Mouse (Mus musculus) retina, postnatal 7 days (tissue): ENCODE data around the gene Tns3.
"Not testable (repeated sequence)": the region's sequence is repeated elsewhere in the genome, so short reads cannot be mapped to it uniquely, and the experiment has no call there.

Experiments used
- DNase-seq: peaks from one replicate; pipeline ENCODE4 v3.0.0-alpha.2; 2012; ENCODE audit warnings: low read depth, low spot score

Gene Tns3

DNA sequence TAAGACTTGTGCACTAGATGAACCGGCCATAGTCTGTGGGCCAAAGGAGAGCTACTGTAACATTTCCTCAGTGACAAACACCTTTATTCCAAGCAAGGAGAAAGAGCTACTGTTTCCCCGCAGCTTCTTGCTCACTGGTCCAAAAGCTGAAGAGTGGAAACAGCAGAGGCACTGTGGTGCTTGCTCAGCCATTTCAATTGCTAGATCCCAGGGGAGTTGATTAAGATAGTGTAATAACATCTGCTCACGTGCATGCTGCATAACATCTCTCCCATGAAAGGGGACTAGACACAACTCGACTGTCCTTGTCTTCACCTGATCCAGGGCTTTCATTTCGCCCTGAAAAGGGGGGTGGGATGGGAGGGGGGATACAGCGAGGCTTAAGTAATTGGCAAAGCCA lies 41.7 kb downstream of the Tns3 start:
- DNase-seq: no peak

DNA sequence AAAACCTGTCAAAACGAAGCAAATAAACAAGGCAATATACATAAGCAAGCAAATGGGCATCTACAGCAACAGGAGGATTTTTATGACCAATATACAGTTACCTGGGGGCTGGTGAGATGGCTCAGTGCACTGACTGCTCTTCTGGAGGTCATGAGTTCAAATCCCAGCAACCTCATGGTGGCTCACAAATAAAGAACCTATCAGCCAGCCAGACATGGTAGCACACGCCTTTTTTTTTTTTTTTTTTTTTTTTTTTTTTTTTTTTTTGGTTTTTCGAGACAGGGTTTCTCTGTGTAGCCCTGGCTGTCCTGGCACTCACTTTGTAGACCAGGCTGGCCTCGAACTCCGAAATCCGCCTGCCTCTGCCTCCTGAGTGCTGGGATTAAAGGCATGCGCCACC lies 45.2 kb downstream of the Tns3 start:
- not testable (repeated sequence) for DNase-seq

DNA sequence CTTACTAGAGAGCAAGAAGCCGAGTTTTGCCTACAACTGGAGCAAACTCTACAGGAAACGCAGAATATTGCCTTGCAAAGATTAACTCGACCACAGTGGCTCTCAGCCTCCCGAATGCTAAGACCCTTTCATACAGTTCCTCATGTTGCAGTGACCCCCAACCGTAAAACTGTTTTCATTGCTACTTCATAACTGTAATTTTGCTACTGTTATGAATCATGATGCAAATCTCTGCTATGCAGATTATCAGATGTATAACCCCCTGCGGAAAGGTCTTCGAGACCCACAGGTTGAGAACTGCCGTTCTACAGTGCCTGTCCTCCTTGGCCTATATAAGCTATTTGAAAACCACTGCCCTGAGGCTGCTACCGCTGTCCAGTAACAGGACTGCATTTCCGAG lies 46.0 kb downstream of the Tns3 start:
- DNase-seq: no peak

DNA sequence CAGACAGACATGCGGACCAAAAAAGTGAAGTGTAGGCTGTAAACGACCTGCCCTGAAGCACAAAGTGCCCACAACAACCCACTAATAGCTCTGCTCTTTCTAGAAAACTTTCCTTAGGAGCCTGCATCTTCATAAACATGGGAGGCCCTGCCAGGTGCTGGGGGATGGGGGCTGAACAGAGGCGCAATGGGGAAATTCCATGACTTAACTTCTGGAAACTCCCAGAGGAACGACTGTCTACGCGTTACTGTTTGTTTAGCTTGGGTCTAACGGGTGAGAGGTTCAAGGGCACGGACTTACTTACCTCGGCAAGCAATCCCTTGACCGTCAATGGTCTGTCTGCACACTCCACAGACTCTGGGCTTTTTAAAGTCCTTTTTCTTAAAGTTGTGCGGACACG lies 48.9 kb downstream of the Tns3 start:
- DNase-seq: no peak

DNA sequence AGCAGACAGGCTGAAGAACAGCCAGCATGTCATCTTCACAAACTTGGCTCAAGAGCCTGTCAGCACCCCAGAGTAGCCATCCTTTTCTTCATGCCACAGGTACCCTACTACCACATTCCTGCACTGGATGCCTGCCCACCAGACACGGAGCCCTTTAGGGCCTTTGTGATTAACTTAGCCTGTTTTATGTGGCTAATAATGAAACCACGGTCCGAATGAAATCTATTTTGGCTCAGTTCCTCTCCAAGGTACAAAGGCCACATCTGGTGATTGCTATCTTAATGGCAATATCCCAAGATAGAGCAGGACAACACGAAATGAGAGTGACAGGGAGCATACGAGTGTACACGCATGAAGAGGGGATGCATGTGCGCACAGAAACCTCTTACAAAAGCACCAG lies 53.9 kb downstream of the Tns3 start:
- no peak for DNase-seq

DNA sequence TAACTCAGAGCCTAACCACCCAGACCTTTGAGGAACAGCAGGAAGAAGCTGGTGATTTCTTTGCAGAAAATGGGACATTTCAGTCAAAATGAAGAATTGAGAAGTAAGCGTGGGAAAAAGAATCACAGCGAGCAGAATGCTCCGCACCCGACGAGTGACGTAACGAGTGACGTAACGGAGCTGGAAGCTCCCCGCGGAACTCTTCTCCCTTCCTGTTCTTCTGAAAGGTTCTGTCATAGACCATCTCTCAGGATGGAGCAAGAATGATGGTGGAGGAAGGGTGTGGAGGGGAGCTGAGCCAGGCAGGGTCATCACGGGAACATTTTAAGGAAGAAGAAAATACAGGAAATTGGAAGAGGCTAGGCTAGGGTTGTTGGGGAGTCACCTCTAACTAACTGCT lies 54.5 kb downstream of the Tns3 start:
- no peak for DNase-seq

DNA sequence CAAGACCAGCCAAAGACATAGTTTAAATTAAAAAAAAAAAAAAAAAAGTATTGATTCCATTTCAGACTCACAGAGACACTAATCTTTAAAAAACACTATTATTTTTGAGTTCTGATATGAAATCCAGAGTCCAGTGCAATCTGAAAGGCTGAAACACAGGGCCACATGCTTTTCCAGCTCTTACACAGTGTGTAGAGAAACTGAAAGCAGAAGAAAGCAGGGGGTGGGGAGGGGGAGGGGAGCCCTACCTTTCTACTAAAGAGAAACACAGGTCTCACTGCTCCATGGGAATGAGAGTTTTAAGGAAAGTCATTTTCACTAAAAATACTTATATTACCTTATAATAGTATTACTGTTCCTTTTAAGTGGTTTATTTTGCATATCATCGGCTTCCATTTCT lies 57.2 kb downstream of the Tns3 start:
- no peak for DNase-seq

DNA sequence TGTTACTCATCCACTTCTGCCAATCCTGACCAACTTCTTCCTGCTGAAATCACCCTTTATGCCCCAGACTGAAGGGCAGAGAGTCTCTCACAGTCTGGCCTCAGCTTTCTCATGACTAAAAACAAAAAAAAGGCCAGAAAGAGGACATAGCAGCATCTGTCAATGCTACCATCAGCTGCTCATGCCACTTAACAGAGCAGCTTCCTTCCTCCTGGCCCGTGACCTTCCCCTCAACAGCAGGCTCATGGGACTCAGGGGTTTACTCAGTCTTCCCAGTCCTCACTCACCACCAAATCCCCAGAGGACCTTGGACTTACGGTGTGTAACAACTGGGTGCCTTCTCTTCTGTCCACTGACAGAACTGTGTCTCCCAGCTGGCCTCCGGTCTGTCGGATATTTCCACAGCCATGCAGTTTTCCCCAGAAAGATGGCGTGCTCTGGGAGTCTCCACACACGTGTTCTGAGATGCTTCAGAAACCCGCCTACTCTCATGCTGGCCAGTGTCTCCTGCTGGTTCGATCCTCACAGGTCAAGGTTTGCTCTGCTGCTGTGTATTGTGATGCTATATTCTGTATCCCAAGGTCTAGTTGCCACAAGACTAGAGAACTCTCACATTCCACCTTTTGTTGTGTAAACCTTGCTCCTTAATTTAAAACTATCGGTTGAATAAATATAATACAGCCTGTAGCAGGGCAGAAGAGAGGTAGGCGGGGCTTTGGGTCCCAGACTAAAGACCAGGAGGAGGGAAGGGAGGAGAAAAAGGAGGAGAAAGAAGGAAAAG lies 59.4 kb downstream of the Tns3 start:
- DNase-seq: no peak

DNA sequence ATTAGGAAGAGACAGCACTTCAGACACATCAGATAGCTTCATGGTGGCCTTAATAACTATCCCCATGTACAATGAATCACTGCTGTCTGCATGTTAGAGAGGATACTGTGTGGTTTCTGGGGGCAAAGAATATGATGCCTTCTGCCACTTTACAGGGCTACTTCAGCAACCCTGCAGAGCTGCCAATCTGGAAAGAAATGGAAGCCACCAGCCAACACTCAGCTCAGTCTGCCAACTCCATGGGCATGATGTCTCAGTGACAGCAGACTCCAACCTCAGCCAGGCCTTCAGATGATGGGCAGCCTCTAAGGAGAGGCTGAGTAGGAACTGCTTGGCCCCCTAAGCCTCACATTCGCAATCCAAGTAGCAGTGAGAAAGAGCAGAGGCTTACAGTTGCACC lies 61.7 kb downstream of the Tns3 start:
- no peak for DNase-seq

DNA sequence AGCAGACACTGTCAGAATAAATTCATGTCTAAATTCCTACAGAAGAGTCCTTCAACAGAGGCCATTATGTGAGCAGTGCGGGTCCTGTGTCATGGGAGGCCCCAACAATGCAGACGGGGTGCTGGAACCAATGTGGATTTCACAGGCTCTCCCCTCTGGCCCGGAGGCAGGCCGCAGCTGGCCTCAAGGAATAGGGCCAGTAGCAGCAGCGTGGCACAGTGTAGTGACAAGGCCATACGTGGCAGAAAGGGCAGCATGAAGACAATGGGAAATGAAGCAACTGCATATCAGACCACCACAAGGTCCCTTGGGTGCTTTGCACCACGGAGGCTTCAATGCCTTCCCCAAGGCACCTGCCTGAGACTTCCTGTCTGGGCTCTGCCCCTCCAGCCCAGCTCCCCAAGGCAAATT lies 62.9 kb downstream of the Tns3 start:
- no peak for DNase-seq

DNA sequence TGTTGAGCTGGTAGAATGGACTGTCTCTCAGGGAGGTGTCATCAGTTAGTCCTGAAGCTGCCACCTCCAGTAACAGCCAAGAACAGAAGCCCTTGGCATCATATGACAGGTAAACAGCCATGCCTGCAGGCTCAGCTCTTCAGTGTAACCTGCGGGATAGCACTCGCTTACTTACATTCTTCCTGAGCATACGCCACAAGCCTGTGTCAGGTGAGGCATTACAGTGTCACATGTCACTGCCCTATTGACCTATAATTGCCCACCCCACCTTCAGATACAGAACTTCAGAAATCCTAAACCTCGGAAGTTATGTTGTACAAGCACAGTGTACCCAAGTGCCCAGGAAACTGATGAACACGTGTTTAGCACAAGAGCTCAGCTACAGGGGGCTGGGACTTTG lies 68.7 kb downstream of the Tns3 start:
- DNase-seq: no peak

DNA sequence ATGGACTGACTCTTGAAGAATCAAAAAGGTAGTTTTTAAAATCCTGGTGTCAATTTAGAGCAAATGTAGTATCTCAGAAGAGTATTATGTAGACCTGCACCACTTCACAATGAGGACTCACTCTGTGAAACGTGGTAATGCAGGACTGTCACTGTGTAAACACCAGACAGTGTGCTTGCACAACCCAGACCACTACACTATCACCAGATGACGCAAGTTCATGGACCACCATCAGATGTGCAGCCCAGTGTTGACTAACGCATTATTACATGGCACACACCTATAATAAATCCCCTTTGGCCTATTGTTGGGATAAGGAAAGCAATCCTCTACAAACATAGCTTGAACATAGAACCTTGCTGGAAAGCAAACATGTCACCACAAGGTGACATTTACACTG lies 71.2 kb downstream of the Tns3 start:
- DNase-seq: no peak

DNA sequence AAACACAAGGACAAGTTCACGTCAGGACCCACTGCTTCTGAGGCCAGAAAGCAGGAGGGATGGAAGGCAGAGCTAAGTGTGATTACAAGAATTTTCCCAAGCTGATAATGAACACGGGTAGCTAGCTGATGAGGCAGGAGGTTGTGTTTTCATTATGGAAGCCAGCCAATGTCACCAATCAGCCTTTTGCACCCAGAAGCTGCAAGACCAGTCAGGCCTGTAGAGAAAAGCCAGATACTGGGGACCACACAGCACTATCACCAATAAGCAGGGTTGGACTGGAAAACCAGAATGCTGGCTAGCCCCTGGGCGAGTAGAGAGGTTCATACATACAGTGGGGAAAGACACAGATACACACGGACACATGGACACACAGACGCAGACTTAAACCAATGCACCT lies 73.1 kb downstream of the Tns3 start:
- DNase-seq: no peak

DNA sequence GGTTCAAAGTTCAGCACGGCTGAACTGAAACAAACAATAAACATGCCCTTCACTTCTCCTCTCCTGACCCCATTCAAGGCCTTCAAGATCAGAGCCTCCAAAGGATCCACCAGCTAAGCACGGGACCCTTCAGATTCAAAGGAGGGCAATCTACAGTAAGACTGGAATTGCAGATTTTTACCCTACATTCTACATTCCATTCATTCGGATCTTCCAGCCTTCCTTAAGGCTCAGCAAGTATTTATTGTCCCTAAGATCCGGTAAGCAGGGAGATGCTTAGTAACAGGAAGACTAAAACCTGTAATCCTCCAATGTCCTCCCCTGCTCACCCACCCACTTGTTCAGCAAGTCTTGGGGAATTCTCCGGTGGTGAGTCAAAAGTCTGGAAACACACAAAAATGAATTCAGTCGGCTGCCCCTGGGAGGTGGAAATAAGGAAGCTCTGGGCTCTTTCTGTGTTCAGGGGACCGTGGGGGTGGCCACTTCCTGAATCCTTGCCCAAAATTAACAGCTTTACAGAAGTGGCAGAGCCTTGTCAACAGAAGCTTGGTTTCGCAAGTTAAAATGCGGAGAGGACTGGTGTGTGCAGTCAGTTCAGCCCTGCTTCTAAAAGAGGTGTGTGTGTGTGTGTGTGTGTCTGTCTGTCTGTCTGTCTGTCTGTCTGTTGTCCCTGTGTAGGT lies 75.0 kb downstream of the Tns3 start:
- no peak for DNase-seq

DNA sequence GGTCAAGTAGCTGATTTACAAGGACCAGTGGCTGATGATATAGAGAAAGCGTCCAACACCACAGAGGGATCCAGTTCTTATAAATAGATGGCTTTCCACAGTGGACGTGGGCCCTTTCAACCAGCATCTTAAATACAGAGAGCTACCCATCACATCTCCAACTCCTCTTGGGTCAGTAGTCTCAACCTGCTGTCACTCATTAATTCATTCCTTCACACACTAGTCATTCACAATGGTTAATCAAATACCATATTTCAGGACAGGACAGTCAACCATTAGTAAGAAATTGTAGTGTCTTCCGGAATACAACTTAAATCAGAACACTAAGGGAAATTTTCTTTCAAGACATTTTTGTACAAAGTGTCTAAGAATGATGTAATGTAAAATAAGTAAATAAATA lies 76.4 kb downstream of the Tns3 start:
- no peak for DNase-seq

DNA sequence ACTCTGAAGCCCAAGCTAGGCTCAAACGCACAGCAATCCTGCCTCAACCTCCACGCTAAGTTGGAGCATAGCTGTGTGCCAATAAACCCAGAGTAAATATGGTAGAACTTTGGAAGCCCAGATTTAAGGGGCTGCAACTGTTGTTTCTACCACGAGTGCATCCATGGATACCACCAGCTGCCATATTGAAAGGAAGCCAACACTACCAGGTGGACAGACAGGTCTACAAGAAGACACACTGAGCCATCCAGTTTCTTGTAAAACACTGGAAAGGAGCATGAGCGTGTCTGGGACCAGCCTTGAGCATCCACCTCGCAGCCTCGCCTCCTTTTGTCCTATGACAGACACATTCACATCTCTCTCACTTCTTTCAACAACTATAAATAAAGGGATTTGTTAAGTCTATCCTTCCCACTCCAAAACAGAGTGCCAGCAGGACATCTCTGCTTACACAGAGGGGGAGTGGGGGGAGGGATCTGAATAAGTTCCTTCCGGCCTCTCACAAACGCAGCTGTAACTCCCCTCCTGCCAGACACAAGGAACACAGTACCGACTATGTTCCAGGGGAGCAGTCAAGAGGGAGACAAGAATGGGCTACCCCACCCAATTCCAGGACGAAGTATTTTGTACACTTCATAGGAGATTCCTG lies 77.2 kb downstream of the Tns3 start:
- no peak for DNase-seq

DNA sequence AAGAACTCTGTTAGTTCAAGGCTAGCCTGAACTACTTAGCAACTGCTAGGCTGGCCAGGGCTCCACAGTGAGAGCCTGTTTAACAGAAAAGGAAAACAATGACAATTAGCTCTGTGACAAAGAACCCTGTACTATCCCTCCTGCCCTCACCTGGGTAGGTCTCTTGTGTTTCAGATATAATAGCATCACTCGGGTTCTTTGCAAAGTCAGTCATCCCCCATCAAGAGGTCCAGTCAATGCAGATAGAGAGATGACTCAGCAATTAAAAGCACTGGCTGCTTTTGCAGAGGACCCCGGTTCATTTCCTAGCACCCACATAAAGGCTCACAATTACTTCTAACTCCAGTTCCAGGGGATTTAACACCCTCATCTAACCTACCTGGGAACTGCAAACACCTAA lies 78.0 kb downstream of the Tns3 start:
- DNase-seq: no peak

DNA sequence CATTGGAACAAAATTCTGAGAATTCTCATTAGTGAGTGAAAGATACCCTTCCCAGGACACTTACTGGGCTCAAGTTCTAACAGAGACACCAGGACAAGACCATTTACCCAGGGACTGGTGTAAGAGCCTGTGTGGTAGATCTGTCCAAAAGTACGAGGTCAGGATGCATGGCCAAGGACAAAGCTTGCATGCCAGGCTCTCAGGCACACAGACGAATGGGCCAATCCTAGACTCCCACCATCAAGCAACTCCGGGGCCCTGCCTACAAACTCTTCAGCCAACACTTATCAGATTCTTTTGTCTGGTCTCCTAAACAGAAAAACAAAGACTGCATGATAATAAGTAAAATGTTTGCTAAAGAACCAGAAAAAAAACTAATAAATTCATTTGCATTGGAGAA lies 78.6 kb downstream of the Tns3 start:
- no peak for DNase-seq

DNA sequence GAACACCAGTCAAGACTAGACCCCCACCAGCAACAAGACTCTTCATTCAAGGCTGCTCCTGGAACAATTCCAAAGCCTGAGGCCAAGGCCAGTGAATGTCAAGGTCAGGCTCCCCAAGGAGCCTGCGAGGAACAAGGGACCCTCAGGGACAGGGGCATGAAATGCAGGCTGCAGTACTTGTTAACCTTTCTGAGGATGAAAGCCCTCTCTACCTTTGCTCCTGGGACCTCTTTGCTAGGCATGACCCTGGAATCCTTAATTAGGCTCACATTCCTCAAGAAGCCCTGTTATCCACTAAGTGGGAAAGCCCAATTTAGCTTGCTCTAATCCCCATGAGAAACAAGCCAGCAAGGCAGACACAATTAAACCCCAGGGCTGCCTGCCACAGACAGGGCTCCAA lies 79.4 kb downstream of the Tns3 start:
- DNase-seq: no peak

DNA sequence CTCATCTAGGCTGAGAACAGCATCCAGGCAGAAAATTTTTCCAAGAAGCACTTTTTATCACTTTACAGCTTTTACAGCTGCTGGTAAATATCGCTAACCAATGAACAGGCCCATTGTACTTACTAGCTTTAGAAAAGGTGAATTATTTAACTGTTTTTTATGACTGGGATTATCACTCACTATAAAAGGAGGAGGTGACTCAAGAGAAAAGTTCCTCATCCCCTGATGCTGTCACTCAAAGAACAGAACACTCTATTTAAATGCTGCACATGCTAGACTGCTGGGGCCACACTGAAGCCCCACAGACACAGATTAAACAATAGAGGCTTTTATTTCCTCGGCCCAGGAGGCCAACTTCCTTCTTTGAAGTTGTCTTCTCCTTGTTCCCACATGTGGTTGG lies 80.0 kb downstream of the Tns3 start:
- no peak for DNase-seq

DNA sequence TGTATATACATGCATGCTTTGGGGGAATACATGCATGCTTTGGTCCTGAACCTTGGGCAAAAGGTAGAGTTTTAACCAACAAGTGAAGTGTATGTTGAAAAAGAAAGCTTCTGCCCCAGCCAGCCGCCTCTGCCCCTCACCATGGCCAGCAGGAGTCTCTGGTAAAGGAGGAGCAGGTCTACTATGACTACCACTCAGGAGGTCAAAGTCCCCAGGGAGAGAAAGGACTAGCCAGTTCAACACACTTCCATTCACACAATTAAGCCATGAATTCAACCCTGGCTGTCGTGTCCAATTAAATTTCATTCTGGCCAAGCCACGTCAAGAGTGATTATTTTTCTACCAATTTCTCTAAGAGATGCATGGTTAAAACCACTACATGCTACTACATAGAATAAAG lies 81.2 kb downstream of the Tns3 start:
- no peak for DNase-seq

DNA sequence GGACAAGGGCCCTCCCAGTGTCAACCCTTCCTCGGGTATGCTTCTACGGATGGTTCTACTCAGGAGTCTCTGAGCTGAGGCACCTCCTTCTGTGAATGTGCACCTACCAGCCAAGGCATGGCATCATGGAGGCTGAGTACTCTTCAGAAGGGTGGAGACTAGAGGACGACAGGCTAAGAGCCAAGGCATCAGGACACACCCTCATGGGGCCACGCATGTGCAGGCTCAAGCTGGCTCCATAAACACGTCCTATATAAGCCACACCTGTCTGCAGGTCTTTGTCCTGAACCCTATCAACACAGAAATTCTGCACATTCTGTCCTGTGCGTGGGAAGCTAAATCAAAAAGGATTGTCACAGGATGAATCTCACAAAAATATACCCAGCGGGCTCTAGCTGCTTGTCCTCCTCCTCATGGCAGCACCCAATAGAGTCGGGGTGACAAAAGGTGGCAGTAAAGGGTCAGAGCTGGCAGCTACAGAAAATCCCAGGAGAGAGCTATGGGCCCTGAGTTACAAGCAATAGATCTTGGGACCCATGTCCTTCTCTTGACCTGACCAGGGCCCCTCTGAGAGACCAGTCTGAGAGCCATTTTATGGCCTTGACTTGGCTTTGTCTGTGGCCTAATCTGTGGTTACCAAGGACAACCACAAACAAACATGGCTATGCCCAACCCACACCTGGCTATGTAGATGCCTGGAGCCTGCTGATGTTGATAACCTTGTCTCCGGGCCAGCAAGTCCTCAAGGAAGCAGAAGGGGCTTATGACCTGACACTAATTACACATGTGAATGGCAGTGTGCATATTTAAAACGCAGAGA lies 82.0 kb downstream of the Tns3 start:
- no peak for DNase-seq
